Mouse (Mus musculus) right cerebral cortex, adult 2 months (tissue): ENCODE measurements around the gene Atl1.

ENCODE experiments used
- DNase-seq, 2 experiments: peaks; one replicate each; pipeline ENCODE4 v3.0.0; 2021 to 2022; ENCODE audit warnings: low spot score in 2 of 2

Gene Atl1

GRCm38 (mm10) chr12:69884053-69884452 is 8.4 kb upstream of the Atl1 start:
- no peak for DNase-seq

GRCm38 (mm10) chr12:69885170-69885923 is 7.1 kb upstream of the Atl1 start:
- no peak for DNase-seq

- no peak for DNase-seq
Observed at GRCm38 (mm10) chr12:69887776-69888175, 4.6 kb upstream of the Atl1 start.

- no peak for DNase-seq
Observed at GRCm38 (mm10) chr12:69888345-69888744, 4.1 kb upstream of the Atl1 start.

DNA sequence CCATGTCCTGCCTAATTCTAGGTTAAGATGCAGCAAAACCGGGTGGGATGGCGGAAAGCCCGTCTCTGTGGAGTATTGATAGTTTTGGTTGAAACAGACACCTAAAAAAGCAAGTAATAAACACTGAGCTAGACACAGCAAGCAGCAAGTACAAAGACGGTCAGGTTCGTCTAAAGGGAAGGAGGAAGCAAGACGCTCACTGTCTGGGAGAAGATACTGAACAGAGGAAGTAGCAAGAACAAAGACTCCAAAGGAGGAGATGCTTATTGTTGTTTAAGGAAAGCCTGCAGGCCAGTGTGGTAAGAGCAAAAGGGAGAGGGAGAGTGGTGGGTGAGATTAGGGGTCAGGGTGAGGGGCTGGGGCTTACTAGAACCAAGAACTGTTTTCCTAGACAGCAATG is 2.4 kb upstream of the Atl1 start:
- no peak for DNase-seq

- DNase-seq = no peak
Observed at GRCm38 (mm10) chr12:69890476-69890875, 1.9 kb upstream of the Atl1 start.

DNA sequence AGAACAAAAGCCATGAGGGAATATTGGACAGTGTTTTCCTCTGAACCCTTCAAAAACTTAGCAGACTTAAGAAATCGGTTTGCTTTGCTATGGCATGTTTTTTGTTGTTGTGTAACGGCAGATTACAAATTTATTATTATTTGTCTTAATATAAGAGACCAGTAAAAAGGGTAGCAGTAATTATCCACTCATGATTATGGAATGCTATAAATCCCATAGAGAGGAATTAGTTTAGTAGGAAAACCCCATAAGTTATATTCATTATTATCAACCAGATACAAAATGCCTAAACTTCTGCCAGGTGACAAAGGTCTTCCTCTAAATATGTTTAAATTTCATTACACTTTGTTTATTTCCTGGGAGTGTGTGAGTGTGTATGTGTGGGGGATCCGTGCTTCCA is 693 bp upstream of the Atl1 start:
- DNase-seq = no peak

GRCm38 (mm10) chr12:69893927-69894326 is 1.5 kb downstream of the Atl1 start:
- no peak for DNase-seq

- DNase-seq = no peak
Observed at GRCm38 (mm10) chr12:69895046-69895445, 2.6 kb downstream of the Atl1 start.

DNA sequence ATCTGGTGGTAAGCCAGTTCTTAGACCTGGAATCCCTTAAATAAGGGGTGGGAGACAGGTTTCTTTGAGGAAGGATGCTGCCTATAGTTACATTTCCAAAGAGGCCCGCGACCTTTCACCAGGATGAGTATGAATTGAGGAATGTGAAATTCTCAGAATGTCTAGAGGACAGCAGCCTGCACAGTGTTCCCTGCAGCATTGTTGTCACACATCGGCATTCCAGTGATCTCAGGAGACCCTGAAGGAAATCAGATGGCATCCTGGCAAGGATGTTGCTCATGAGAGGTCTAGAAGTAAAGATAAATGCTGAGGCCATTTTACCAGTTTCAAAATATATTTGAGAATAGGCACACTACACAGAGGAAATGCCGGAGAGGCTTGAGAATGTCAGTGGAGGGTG is 5.7 kb downstream of the Atl1 start:
- DNase-seq = no peak

DNA sequence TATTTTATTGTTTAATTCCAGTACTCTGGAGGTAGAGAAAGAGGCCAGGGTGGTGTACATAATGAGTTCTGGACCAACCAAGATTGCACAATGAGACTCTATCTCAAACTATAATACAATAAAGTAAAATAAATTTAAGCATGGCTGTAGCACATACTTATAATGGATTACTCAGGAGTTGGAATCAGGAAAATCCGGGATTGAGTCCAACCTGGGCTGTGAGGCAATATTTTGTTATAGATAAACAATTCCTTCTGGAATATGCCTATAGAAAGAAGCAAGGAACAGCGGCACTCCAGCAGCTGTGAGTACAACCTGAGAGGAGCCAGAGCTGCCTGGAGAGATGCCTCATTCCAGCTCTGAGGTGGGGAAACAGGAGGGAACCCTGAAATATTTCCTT is 12.6 kb downstream of the Atl1 start:
- no peak for DNase-seq

- peak; percentile 81 to 83 for DNase-seq
Observed at GRCm38 (mm10) chr12:69907667-69908510, 15.5 kb downstream of the Atl1 start.

GRCm38 (mm10) chr12:69908511-69908900 is 16.1 kb downstream of the Atl1 start:
- DNase-seq = peak; percentile 90

DNA sequence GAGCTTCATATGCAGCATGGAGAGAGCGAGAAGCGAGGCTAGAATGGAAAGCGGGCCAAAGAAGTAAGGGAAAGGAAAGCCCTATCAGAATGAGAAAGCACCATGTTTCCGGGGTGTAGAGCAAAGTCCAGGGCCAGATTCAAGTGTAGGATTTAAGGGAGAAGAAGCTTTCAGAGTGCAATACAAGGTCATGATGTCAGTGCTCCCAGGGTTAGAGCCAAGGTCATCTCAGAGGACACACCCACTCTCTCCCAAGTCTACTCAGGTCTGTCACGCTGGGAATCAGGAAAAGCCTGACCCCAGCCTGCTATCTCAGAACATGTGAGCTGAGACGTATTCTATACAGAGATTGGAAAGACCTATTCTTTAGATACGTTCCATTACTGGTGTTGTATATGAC is 19.5 kb downstream of the Atl1 start:
- DNase-seq = no peak

- DNase-seq = no peak
Observed at GRCm38 (mm10) chr12:69912737-69913136, 20.3 kb downstream of the Atl1 start.

DNA sequence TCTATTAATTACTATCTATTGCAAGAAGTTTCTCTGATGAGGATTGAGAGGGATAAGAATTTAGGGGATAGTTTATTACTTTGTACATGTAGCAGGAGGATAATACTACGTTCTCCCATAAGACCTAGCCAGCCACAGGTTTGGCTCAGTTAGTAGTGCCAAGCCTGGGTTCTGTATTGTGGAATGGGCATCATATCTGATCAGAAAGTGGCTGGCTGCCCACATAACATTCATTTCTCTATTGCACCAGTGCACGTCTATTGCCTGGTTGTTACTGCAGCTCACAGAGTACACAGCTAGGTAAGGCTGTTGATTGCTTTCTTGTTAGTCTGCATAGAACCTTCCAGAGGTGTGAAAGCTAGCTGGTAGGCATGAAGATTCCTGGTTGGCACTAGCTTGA is 25.5 kb downstream of the Atl1 start:
- no peak for DNase-seq

DNA sequence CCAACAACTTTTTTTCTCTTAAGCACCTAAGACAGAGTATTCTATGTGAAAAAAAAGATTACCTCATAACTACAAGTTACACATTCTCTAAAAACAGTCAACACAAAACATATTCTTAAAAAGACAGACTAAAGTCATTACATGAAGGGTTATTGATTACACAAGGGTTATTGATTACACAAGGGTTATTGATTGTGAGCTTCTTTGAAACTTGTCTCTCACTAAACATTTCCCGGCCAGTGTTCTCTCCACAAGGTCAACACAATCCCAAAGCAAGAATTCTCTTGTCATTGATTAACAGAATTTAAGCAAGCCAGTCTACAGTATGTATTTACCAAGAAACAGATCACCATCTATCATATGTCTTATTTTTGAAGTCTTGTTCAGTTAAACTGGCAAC is 29.7 kb downstream of the Atl1 start:
- DNase-seq = no peak

- no peak for DNase-seq
Observed at GRCm38 (mm10) chr12:69923128-69923527, 30.7 kb downstream of the Atl1 start.

- no peak for DNase-seq
Observed at GRCm38 (mm10) chr12:69923603-69924002, 31.2 kb downstream of the Atl1 start.

GRCm38 (mm10) chr12:69924012-69924411 is 31.6 kb downstream of the Atl1 start:
- peak in 1 of 2 experiments; percentile 26 for DNase-seq

- DNase-seq = no peak
Observed at GRCm38 (mm10) chr12:69926716-69927115, 34.3 kb downstream of the Atl1 start.

DNA sequence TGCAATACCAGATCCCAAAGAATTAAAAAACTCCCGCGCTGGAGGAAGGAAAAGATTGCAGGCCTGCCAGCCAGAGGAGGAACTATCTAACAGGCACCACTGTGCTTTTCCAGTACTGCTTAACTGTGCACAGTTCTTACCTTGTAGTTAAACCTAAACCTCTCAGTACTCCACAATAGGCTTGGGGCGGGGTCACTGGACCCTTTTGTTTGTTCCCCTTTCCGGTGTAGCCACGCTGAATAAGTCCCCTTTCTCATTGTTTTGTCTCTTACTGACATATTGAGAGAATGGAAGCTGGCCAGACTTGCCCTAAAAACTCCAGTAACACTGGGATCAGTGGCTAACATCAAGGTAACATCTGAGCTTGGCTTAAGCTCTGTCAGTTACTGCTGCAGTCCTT is 45.3 kb downstream of the Atl1 start:
- no peak for DNase-seq

- DNase-seq = no peak
Observed at GRCm38 (mm10) chr12:69939291-69939690, 46.9 kb downstream of the Atl1 start.
